Mouse (Mus musculus) ES-Bruce4 (cell line): ENCODE measurements around the gene Nemf.

Source experiments
- CTCF ChIP-seq: IDR thresholded peaks from one replicate; pipeline ENCODE4 v1.8.1; 2011; ENCODE audit warnings: low read depth, low read length
- EP300 ChIP-seq: IDR thresholded peaks from 2 replicates; pipeline ENCODE4 v1.6.1; 2011; ENCODE audit warnings: low read depth, low read length; ENCODE audit not compliant: insufficient read depth
- POLR2A ChIP-seq: IDR thresholded peaks from one replicate; pipeline ENCODE4 v1.8.1; 2011; ENCODE audit warnings: low read length; ENCODE audit not compliant: insufficient read depth

GRCm38 (mm10) chr12:69366424-69366823 is 9.5 kb upstream of the Nemf start:
- TF ChIP-seq EP300 (no peak), CTCF (no peak), POLR2A (no peak)
